Mouse (Mus musculus): ENCODE data around the gene Serhl. TPM values are rescaled to one million over a fixed set of nuclear protein-coding genes. Genes with fewer than 3 reads are reported as not detected.

The Serhl gene
- polyA plus RNA-seq, 1 experiment from 2014 or later = 61.5 TPM

DNA sequence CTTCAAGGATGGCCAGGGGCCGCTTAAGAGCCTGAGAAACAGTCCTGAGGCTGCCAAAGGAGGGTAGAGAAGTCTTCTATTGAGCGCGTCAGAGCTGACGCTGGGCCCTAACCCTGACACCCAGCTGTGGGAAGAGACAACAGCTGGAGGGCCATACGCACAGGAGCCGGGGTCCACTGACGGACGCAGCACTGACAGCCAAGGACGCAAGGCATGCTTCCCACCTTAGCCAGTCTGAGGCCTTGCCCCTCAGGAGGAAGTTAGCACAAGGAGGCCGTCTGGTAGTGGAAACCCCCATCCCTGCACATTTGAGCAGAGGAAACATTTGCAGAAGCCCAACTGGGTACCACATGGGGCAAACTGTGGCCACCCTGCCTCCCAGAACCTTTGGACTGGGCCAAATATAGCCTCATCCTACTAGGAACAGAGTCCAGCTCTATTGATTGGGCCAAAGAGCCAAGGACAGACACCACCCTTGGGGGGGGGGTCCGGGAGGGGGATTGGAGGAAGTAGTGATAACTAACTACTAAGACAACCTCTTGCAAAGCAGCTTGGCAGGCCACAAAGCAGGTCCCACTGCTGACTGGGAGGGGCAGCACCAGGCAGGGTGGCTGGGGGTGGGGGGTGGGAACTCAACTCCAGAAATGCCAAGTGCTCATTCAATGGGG is 73.6 kb downstream of the Serhl start:
- H3K4me3 ChIP-seq = no peak overlapping the region
- H3K9me3 ChIP-seq (replicated peaks) = no peaks in the 10 kb centered on the region
- no peaks in the 10 kb centered on the region for H3K27me3 ChIP-seq
- H3K9ac ChIP-seq = no peak overlapping the region
- no peak overlapping the region for H3K4me2 ChIP-seq
- WGBS = 85% methylated on average over 11 of the region's 11 CpGs
- H3K4me1 ChIP-seq (replicated peaks) = peaks cover 27% of the 10 kb centered on the region
- no peak overlapping the region for H3K27ac ChIP-seq
- H3K36me3 ChIP-seq = peaks cover 33% of the 10 kb centered on the region
- ATAC-seq (replicated peaks; ENCODE audit: insufficient number of reproducible peaks, insufficient read depth, low FRiP score, low read depth) = no peak

DNA sequence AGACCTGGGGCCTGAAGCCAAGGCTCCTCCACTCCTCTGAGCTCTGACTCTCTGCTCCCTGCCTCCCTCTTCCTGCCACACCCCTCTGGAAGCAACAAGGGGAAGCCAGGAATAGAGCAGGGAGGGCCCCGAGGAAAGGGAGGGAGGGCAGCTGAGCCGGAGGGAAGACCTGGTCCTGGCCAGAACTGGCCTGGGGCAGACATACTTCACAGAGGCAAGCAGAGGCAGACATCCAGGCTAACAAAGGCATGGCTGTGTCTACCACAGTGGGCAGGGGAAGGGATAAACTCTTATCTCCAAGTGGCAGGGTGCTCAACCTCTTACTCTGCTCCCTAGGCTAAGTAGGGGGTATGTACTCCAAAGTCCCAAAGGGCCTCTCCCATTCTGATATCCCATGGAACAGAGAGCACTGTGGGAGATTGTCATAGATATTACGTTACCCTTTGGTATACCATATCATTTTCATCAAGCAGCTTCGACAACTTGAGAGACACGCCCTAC is 75.7 kb downstream of the Serhl start:
- peak; percentile 78 for ATAC-seq (replicated peaks; ENCODE audit: insufficient number of reproducible peaks, insufficient read depth, low FRiP score, low read depth)

DNA sequence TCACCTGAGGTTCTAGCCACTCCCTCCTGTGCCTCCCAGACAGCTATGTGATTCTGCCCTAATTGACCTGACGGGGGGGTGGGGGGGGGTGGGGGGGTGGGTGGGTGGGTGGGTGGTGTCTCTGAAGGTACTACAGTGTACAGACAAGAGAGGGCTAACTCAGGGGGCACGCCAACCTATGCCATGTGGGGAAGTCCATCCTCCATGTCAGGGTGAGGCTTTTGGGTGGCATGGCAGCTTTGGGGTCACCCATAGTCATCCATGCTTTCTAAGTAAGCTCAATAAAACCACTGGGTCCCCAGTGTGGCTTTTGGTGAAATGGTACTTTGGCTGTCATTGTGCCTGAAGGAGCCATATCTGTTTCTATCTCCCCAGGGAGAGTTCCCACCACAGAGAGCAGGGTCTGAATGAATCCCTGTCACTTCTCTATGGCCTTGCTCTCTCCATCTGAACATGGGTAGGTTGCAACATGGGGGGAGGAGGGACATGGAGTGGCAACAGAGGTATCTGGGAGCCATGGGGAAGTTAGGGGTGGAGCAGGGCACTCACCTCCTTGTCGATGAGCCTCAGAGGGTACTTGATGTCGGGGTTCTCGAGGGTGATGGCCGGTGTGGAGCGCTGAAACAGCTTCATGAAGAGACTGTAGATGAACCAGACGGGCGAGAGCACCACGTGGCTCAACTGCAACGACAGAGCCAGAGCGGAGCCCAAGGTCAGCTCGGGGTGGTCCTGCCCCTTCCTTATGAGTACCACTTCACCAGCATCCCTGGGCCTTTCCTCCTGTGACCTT is 76.4 kb downstream of the Serhl start:
- no peak overlapping the region for H3K4me2 ChIP-seq
- H3K4me3 ChIP-seq = no peak overlapping the region
- H3K9me3 ChIP-seq (replicated peaks) = no peaks in the 10 kb centered on the region
- no peak for ATAC-seq (replicated peaks; ENCODE audit: insufficient number of reproducible peaks, insufficient read depth, low FRiP score, low read depth)
- no peak overlapping the region for H3K27ac ChIP-seq
- H3K36me3 ChIP-seq = peaks cover 12% of the 10 kb centered on the region
- H3K9ac ChIP-seq = no peak overlapping the region
- 94% methylated on average over 13 of the region's 13 CpGs for WGBS
- H3K27me3 ChIP-seq = no peaks in the 10 kb centered on the region
- H3K4me1 ChIP-seq (replicated peaks) = peaks cover 41% of the 10 kb centered on the region

More for the DNA sequence above, 75.7 kb downstream of the Serhl start:
- whole genome bisulfite sequencing = 48% methylated on average over 5 of the region's 5 CpGs
- Histone ChIP-seq H3K27me3 (no peaks in the 10 kb centered on the region), H3K27ac (peak overlapping the region; percentile 67), H3K4me3 (no peak overlapping the region), H3K9ac (no peak overlapping the region), H3K36me3 (peaks cover 17% of the 10 kb centered on the region), H3K9me3 (replicated peaks) (no peaks in the 10 kb centered on the region), H3K4me1 (replicated peaks) (peaks cover 34% of the 10 kb centered on the region), H3K4me2 (no peak overlapping the region)

Other genes with a start within 250 kb of the Serhl start
- gene Tcf20, start 101.6 kb upstream of the Serhl start, polyA plus RNA-seq (2015; fragmentation: Nextera tagmentation; extraction: Ambion mirVana) = 4.2 and 5.2 TPM in 2 replicates
- 1.8 and 3.9 TPM in 2 replicates for gene Nfam1, start 56.2 kb upstream of the Serhl start, polyA plus RNA-seq (2015; fragmentation: Nextera tagmentation; extraction: Ambion mirVana)
- gene Rrp7a, start 33.3 kb downstream of the Serhl start, polyA plus RNA-seq (2015; fragmentation: Nextera tagmentation; extraction: Ambion mirVana) = 35.0 and 42.6 TPM in 2 replicates
- 59.0 and 83.2 TPM in 2 replicates for gene Poldip3, start 59.9 kb downstream of the Serhl start, polyA plus RNA-seq (2015; fragmentation: Nextera tagmentation; extraction: Ambion mirVana)
- gene Cyb5r3, start 83.1 kb downstream of the Serhl start, polyA plus RNA-seq (2015; fragmentation: Nextera tagmentation; extraction: Ambion mirVana) = 114 and 155 TPM in 2 replicates
- gene A4galt, start 162.3 kb downstream of the Serhl start, polyA plus RNA-seq (2015; fragmentation: Nextera tagmentation; extraction: Ambion mirVana) = 1.3 and 1.6 TPM in 2 replicates

Data from heart, embryonic 15.5 days (tissue).